Mouse (Mus musculus) hematopoietic multipotent progenitor cell, adult 10-12 weeks (in vitro differentiated cells): ENCODE measurements around the gene Olfr1100. TPM values are rescaled to one million over a fixed set of nuclear protein-coding genes. Genes with fewer than 3 reads are reported as not detected.

Experiments
- polyA plus RNA-seq: library from polyadenylated mRNA; stranded (reverse); fragments of >175 nt; gene quantifications from 2 replicates; pipeline ENCODE4 v1.2.3, GENCODE M21; 2012; ENCODE audit warnings: low replicate concordance

Olfr1100 gene
- polyA plus RNA-seq = not detected in 2 replicates

GRCm38 (mm10) chr2:86979854-86980253, at the start of gene Olfr1100:
Gene Olfr1100, minus strand, starts transcription at chr2:86979954.

GRCm38 (mm10) chr2:87026980-87027379, 47.2 kb upstream of the Olfr1100 start, which contains the start of gene Olfr1104:
Gene Olfr1104, minus strand, starts transcription at chr2:87027080.

GRCm38 (mm10) chr2:86998098-86998497, 18.3 kb upstream of the Olfr1100 start, which contains the start of gene Olfr1102:
Gene Olfr1102, plus strand, starts transcription at chr2:86998398.

GRCm38 (mm10) chr2:86991121-86991520, 11.4 kb upstream of the Olfr1100 start, which contains the start of gene Olfr1101:
Gene Olfr1101, minus strand, starts transcription at chr2:86991221.

GRCm38 (mm10) chr2:86960593-86960992, 19.2 kb downstream of the Olfr1100 start, which contains the start of gene Olfr1099:
Gene Olfr1099, minus strand, starts transcription at chr2:86960693.

Other genes with a start within 250 kb of the Olfr1100 start
- gene Olfr1089, start 246.3 kb downstream of the Olfr1100 start, polyA plus RNA-seq = not detected in 2 replicates
- not detected in 2 replicates for gene Olfr1090, start 221.0 kb downstream of the Olfr1100 start, polyA plus RNA-seq
- not detected in 2 replicates for gene Olfr1093, start 197.5 kb downstream of the Olfr1100 start, polyA plus RNA-seq
- not detected in 2 replicates for gene Olfr141, start 169.9 kb downstream of the Olfr1100 start, polyA plus RNA-seq
- gene Olfr1094, start 155.3 kb downstream of the Olfr1100 start, polyA plus RNA-seq = not detected in 2 replicates
- not detected in 2 replicates for gene Olfr1095, start 128.3 kb downstream of the Olfr1100 start, polyA plus RNA-seq
- gene Gm13723, start 105.2 kb downstream of the Olfr1100 start, polyA plus RNA-seq = not detected in 2 replicates
- gene Olfr1097, start 87.7 kb downstream of the Olfr1100 start, polyA plus RNA-seq = not detected in 2 replicates
- gene Olfr1098, start 55.4 kb downstream of the Olfr1100 start, polyA plus RNA-seq = not detected in 2 replicates
- not detected in 2 replicates for gene Olfr1099, start 19.3 kb downstream of the Olfr1100 start, polyA plus RNA-seq
- gene Olfr1101, start 11.3 kb upstream of the Olfr1100 start, polyA plus RNA-seq = not detected in 2 replicates
- gene Olfr1102, start 18.4 kb upstream of the Olfr1100 start, polyA plus RNA-seq = not detected in 2 replicates
- gene Olfr1104, start 47.1 kb upstream of the Olfr1100 start, polyA plus RNA-seq = not detected in 2 replicates
- gene Olfr1105, start 56.6 kb upstream of the Olfr1100 start, polyA plus RNA-seq = not detected in 2 replicates
- gene Olfr1106, start 72.3 kb upstream of the Olfr1100 start, polyA plus RNA-seq = 0.15 TPM in 1 of 2 replicates, not detected in the other
- gene Olfr1107, start 95.9 kb upstream of the Olfr1100 start, polyA plus RNA-seq = not detected in 2 replicates
- not detected in 2 replicates for gene Olfr1109, start 116.1 kb upstream of the Olfr1100 start, polyA plus RNA-seq
- not detected in 2 replicates for gene Olfr259, start 134.6 kb upstream of the Olfr1100 start, polyA plus RNA-seq
- not detected in 2 replicates for gene Olfr1110, start 160.3 kb upstream of the Olfr1100 start, polyA plus RNA-seq
- gene Olfr1111, start 172.7 kb upstream of the Olfr1100 start, polyA plus RNA-seq = not detected in 2 replicates
- gene Olfr1112, start 207.8 kb upstream of the Olfr1100 start, polyA plus RNA-seq = not detected in 2 replicates
- gene Olfr1113, start 229.0 kb upstream of the Olfr1100 start, polyA plus RNA-seq = not detected in 2 replicates